Mouse (Mus musculus): Measurements from ENCODE around the gene Lepr. TPM values are rescaled to one million over a fixed set of nuclear protein-coding genes. Genes with fewer than 3 reads are reported as not detected.
"Not testable (repeated sequence)": the region's sequence is repeated elsewhere in the genome, so short reads cannot be mapped to it uniquely, and the experiment has no call there.

Lepr gene
- polyA plus RNA-seq, 1 experiment from 2014 or later, result 4.5 TPM

GRCm38 (mm10) chr4:101718991-101719580 lies 1.9 kb downstream of the Lepr start:
- Histone ChIP-seq H3K27me3 (ENCODE audit: control insufficient read depth, insufficient read depth, low read length) (no peaks in the 10 kb centered on the region), H3K4me2 (replicated peaks; ENCODE audit: low read depth) (no peak overlapping the region), H3K36me3 (ENCODE audit: control insufficient read depth, insufficient read depth, low read length) (no peaks in the 10 kb centered on the region), H3K9ac (ENCODE audit: low read length) (no peak overlapping the region), H3K27ac (replicated peaks) (no peak overlapping the region), H3K4me1 (replicated peaks; ENCODE audit: control insufficient read depth, insufficient read depth) (no peaks in the 10 kb centered on the region), H3K4me3 (ENCODE audit: low read depth, low read length) (no peak overlapping the region), H3K9me3 (ENCODE audit: control insufficient read depth, low read length) (no peaks in the 10 kb centered on the region)
- ATAC-seq (ENCODE audit: low FRiP score, low TSS enrichment) (no peak), DNase-seq (ENCODE audit: low spot score) (no peak)
- WGBS, result 18% methylated on average over 5 of the region's 5 CpGs
- peak; percentile 28; the same call in 1 of the 2 replicates for TF ChIP-seq CTCF (IDR thresholded peaks at IDR 0.05; ENCODE audit: low read depth)
- no peak for TF ChIP-seq EP300 (optimal IDR thresholded peaks at IDR 0.05)

DNA sequence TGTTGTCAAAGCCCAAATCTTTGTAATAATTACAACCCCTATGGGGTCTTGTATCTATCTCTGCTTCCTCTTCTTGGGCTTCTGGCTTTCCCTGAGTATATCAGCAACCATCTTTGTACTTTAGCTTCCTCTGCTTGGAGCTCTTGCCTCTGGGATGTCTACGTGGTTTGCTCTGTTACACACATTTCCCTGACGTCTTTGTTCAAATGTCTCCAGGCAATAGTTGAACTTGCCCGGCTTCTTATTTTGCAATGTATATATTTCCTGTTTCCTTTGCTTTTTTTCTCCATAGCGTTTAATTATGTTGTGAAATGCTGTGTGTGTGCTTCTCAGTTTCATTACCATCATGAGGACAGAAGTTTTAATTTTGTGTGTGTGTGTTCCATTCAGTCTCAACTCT lies 4.5 kb downstream of the Lepr start:
- WGBS, result 60% methylated on average over 4 of the region's 4 CpGs

GRCm38 (mm10) chr4:101741973-101742372 lies 24.8 kb downstream of the Lepr start:
- Histone ChIP-seq H3K4me1 (replicated peaks; ENCODE audit: control insufficient read depth, insufficient read depth) (no peaks in the 10 kb centered on the region), H3K36me3 (ENCODE audit: control insufficient read depth, insufficient read depth, low read length) (no peaks in the 10 kb centered on the region), H3K27me3 (ENCODE audit: control insufficient read depth, insufficient read depth, low read length) (no peaks in the 10 kb centered on the region), H3K4me2 (replicated peaks; ENCODE audit: low read depth) (no peak overlapping the region), H3K27ac (replicated peaks) (no peak overlapping the region), H3K9ac (ENCODE audit: low read length) (no peak overlapping the region), H3K4me3 (ENCODE audit: low read depth, low read length) (no peak overlapping the region), H3K9me3 (ENCODE audit: control insufficient read depth, low read length) (no peaks in the 10 kb centered on the region)
- TF ChIP-seq EP300 (optimal IDR thresholded peaks at IDR 0.05) (no peak), CTCF (IDR thresholded peaks at IDR 0.05; ENCODE audit: low read depth) (no peak)
- WGBS, result 62% methylated on average over 2 of the region's 2 CpGs
- DNase-seq (ENCODE audit: low spot score) (no peak), ATAC-seq (ENCODE audit: low FRiP score, low TSS enrichment) (no peak)

More for the DNA sequence above, 4.5 kb downstream of the Lepr start:
- no peak overlapping the region for H3K4me3 ChIP-seq (ENCODE audit: low read depth, low read length)
- no peak for DNase-seq (ENCODE audit: low spot score)
- no peak overlapping the region for H3K9ac ChIP-seq (ENCODE audit: low read length)
- no peaks in the 10 kb centered on the region for H3K36me3 ChIP-seq (ENCODE audit: control insufficient read depth, insufficient read depth, low read length)
- H3K27ac ChIP-seq (replicated peaks), result no peak overlapping the region
- H3K4me1 ChIP-seq (replicated peaks; ENCODE audit: control insufficient read depth, insufficient read depth), result no peaks in the 10 kb centered on the region
- no peak for ATAC-seq (ENCODE audit: low FRiP score, low TSS enrichment)
- no peak overlapping the region for H3K4me2 ChIP-seq (replicated peaks; ENCODE audit: low read depth)
- H3K27me3 ChIP-seq (ENCODE audit: control insufficient read depth, insufficient read depth, low read length), result no peaks in the 10 kb centered on the region
- no peaks in the 10 kb centered on the region for H3K9me3 ChIP-seq (ENCODE audit: control insufficient read depth, low read length)
- no peak for TF ChIP-seq CTCF (IDR thresholded peaks at IDR 0.05; ENCODE audit: low read depth)

- Histone ChIP-seq H3K9ac (ENCODE audit: low read length) (no peak overlapping the region), H3K4me1 (replicated peaks; ENCODE audit: control insufficient read depth, insufficient read depth) (no peaks in the 10 kb centered on the region), H3K4me3 (ENCODE audit: low read depth, low read length) (no peak overlapping the region), H3K4me2 (replicated peaks; ENCODE audit: low read depth) (no peak overlapping the region), H3K9me3 (ENCODE audit: control insufficient read depth, low read length) (no peaks in the 10 kb centered on the region), H3K27me3 (ENCODE audit: control insufficient read depth, insufficient read depth, low read length) (no peaks in the 10 kb centered on the region), H3K27ac (replicated peaks) (no peak overlapping the region), H3K36me3 (ENCODE audit: control insufficient read depth, insufficient read depth, low read length) (no peaks in the 10 kb centered on the region)
- ATAC-seq (ENCODE audit: low FRiP score, low TSS enrichment) (no peak), DNase-seq (ENCODE audit: low spot score) (no peak)
- TF ChIP-seq EP300 (optimal IDR thresholded peaks at IDR 0.05) (no peak), CTCF (IDR thresholded peaks at IDR 0.05; ENCODE audit: low read depth) (no peak)
- WGBS, result 95% methylated on average over 4 of the region's 4 CpGs
These were observed 28.3 kb downstream of the Lepr start for GRCm38 (mm10) chr4:101745534-101745933.

GRCm38 (mm10) chr4:101760490-101760889 lies 43.3 kb downstream of the Lepr start:
- no peaks in the 10 kb centered on the region for H3K9me3 ChIP-seq (ENCODE audit: control insufficient read depth, low read length)
- no peak overlapping the region for H3K27ac ChIP-seq (replicated peaks)
- H3K4me1 ChIP-seq (replicated peaks; ENCODE audit: control insufficient read depth, insufficient read depth), result no peaks in the 10 kb centered on the region
- no peak overlapping the region for H3K4me3 ChIP-seq (ENCODE audit: low read depth, low read length)
- no peak overlapping the region for H3K9ac ChIP-seq (ENCODE audit: low read length)
- H3K27me3 ChIP-seq (ENCODE audit: control insufficient read depth, insufficient read depth, low read length), result no peaks in the 10 kb centered on the region
- TF ChIP-seq EP300 (optimal IDR thresholded peaks at IDR 0.05) (no peak), CTCF (IDR thresholded peaks at IDR 0.05; ENCODE audit: low read depth) (no peak)
- H3K36me3 ChIP-seq (ENCODE audit: control insufficient read depth, insufficient read depth, low read length), result no peaks in the 10 kb centered on the region
- DNase-seq (ENCODE audit: low spot score), result no peak
- H3K4me2 ChIP-seq (replicated peaks; ENCODE audit: low read depth), result no peak overlapping the region
- WGBS, result 87% methylated on average over 5 of the region's 5 CpGs
- no peak for ATAC-seq (ENCODE audit: low FRiP score, low TSS enrichment)

DNA sequence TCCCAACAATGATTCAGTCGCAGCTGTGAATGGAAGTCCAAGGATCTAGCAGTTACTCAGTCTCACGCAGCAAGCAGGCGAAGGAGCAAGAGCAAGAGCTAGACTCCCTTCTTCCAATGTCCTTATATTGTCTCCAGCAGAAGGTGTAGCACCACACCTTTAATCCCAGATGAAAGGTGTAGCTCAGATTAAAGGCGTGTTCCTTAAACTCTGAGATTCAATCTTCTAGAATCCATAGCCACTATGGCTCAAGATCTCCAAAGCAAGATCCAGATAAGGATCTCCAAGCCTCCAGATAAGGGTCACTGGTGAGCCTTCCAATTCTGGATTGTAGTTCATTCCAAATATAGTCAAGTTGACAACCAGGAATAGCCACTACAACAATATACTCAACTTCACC lies 126.7 kb downstream of the Lepr start, which contains the start of gene B020004J07Rik:
Gene B020004J07Rik, minus strand, starts transcription at position 101 of the 400 bp plus-strand sequence.
- not testable (repeated sequence) for H3K9ac ChIP-seq (ENCODE audit: low read length); DNase-seq (ENCODE audit: low spot score); ATAC-seq (ENCODE audit: low FRiP score, low TSS enrichment); H3K4me1 ChIP-seq (replicated peaks; ENCODE audit: control insufficient read depth, insufficient read depth); H3K9me3 ChIP-seq (ENCODE audit: control insufficient read depth, low read length); H3K27me3 ChIP-seq (ENCODE audit: control insufficient read depth, insufficient read depth, low read length); H3K4me2 ChIP-seq (replicated peaks; ENCODE audit: low read depth); H3K36me3 ChIP-seq (ENCODE audit: control insufficient read depth, insufficient read depth, low read length); H3K4me3 ChIP-seq (ENCODE audit: low read depth, low read length); H3K27ac ChIP-seq (replicated peaks)
- WGBS, result 93% methylated on average over 3 of the region's 4 CpGs
